Mouse (Mus musculus): Measurements from ENCODE around the gene Tcaf3.

DNA sequence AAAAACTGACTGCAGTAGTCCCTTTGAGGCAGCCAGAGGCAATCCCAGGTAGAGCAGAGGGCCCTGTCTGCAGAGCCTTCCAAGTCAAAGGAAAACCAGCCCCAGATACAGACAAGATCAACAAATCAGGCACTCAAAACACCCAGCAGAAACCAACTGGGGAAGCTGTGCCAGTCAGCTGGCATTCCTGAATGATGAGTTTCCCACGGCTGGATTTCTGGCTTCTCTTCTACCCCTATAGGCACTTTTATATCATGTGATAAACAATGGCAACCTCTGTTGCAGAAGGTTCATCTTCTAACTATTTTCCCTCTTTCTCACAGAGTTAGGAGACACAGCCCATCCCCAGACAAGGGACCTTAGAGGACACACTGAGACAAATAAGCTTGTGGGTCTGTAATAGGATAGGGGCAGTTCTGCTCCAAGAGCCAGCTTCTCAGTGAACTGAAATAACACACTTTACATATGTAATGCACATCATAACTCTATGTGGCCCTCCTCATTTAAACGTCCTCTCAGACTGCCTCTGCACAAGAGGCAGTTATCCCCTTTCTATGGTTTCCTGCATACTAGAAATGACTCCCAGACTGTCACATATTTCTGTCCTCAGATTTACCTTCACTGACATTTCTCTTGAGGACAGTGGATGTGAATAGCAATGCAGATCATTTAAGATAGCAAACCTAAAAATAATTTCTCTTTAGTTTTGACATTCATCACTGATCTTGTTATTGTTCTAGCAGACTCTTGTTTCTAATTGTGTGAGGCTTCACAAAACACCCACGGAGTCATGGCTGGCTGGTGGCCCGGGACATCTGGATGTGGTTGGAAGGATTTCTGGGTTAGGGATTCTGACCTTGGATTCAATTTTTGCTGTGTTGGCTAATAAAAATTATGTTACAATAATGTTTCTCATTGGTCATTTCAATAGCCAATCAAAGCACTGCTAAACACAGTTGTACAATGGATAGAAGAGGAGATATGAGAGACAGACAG is 55.2 kb downstream of the Tcaf3 start:
- TF ChIP-seq POLR2A (IDR thresholded peaks at IDR 0.05; ENCODE audit: control insufficient read depth, low read depth, low read length) (no peak), CTCF (IDR thresholded peaks at IDR 0.05; ENCODE audit: control insufficient read depth, insufficient read depth, insufficient replicate concordance, low read depth, low read length) (no peak)

Measured in testis, adult 2 months (tissue).